Mouse (Mus musculus) liver (tissue): ENCODE results near the gene Zbtb3.
A peak's percentile ranks its signal among the peaks of the same experiment; 100 is the strongest.
"Not testable (repeated sequence)": the region's sequence is repeated elsewhere in the genome, so short reads cannot be mapped to it uniquely, and the experiment has no call there.

Experiments
- DNase-seq: peaks from one replicate; pipeline ENCODE4 v3.0.0-alpha.2; 2020; ENCODE audit warnings: mixed read lengths

Gene Zbtb3

GRCm38 (mm10) chr19:8803879-8804660 lies 1.7 kb downstream of the Zbtb3 start:
- DNase-seq: no peak

GRCm38 (mm10) chr19:8806810-8807209 lies 4.5 kb downstream of the Zbtb3 start:
- DNase-seq: no peak

GRCm38 (mm10) chr19:8815812-8816211 lies 13.5 kb downstream of the Zbtb3 start:
- DNase-seq: no peak

GRCm38 (mm10) chr19:8817001-8817400 lies 14.6 kb downstream of the Zbtb3 start:
- DNase-seq: no peak

DNA sequence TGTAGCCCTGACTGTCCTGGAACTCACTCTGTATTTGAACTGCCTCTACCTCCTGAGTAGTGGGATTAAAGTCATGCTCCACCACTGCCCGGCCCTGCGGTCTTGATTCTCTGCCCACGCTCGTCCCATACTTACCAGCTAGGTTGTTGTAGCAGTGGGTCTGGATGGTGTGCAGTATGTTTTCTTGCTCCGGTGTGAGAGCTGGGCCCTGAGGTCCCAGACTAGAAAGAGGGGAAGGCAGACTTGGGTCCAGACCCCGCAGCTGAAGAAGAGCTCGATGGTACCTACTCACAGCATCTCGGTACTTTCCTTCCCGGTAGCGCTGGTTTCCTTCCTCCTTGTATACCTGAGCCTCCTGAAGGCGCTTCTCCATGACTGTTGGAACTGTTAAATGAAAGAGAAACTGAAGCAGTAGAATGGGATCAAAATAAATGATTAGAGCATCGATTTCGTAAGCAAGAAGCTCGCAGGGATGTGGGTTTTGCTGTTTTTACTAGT lies 16.0 kb downstream of the Zbtb3 start:
- no peak for DNase-seq

DNA sequence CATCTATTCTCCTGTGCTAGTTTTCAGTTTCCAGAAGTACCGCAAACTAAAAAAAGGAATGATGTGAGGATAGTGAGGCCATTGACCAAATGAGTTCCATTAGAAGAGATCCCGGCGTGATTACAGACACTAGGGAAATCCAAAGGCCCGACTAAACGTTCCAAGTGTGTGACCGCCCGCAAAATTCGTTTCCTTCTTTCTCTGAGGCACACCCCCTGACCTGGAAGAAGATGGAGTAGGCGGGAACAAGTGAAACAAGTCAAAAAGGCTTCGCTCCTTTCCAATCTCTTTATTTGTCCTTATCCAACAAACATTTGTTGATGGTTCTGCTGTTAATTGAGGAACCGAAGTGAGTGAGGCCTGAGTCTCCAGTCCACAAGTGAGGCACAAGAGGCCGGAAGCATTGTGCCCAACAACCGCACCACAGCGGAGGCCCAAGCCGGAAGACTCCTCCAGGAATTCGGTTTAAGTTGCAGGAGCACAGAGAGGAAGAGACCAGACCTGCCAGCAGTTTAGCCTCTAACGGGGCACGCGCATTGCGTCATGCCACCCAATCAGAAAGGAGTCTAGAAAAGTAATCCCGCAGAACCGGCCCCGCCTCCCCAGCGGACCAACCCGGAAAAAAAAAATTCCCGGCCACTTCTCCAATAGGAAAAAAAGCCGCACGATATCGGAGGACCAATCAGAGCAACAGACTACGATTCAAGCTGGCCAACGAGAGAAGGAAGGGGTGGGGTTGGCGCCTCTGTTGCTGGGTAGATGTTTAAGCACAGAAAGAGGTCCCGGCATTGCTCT lies 16.6 kb downstream of the Zbtb3 start, which contains the start of gene Ttc9c:
Gene Ttc9c (minus strand): TSS at position 533 of the 795 bp plus-strand sequence.
- DNase-seq: peak; percentile 95

DNA sequence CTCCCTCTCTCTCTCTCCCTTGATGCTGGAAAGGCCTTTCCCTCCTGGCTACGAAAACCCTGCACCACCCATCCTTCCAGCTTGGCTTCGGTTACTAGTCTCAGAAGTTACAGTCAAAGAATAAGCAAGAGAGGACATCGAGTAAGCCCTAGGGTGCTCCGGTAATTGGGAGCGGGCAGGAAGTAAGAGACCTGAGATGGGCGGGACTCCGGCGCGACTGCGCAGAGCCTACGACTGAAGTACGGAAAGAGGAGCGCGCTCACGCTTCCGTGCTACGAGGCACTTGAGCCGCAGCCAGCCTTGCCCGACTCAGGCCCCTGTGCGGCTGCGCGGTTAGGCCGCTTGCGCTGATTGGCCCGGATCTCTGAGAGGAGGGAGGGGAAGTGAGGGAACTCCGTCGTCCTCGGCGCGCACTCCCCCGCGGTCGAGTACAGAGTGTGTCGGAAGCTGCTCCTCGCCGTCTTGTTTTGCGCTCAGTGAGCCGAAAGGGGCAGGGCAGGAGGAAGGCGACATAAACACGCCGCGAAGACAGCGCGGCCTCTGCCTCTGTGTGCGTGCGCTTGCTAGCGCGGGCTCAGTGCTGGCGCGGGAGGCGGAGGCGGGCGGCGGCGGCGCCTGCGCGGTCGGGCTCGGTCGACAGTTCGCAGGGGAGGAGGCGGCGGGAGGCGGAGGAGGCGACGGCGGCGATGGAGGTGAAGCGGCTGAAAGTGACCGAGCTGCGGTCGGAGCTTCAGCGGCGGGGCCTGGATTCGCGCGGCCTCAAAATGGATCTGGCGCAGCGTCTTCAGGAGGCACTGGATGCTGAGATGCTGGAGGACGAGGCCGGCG lies 17.5 kb downstream of the Zbtb3 start, which contains the start of gene Hnrnpul2:
Gene Hnrnpul2 (plus strand): TSS at position 415 of the 828 bp plus-strand sequence.
- DNase-seq: peak; percentile 97

GRCm38 (mm10) chr19:8820424-8820956 lies 18.1 kb downstream of the Zbtb3 start:
- peak; percentile 80 for DNase-seq

- DNase-seq: no peak
Observed at GRCm38 (mm10) chr19:8821146-8821545, 18.8 kb downstream of the Zbtb3 start.

DNA sequence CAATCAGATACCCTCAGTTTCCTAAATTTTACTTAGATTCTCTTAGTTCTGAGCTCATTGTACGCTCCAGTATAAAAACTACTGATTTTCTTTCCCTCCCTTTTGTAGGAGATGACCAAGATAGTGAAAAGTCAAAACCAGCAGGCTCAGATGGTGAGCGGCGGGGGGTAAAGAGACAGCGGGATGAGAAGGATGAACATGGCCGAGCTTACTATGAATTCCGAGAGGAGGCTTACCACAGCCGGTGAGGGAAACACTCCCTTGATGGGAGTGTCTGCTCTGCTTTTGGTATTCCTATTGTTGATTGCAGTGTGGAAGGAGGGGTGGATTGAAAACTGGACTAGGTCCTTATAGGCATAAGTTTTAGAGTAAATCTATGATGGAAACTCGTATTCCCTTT lies 20.3 kb downstream of the Zbtb3 start:
- DNase-seq: no peak

DNA sequence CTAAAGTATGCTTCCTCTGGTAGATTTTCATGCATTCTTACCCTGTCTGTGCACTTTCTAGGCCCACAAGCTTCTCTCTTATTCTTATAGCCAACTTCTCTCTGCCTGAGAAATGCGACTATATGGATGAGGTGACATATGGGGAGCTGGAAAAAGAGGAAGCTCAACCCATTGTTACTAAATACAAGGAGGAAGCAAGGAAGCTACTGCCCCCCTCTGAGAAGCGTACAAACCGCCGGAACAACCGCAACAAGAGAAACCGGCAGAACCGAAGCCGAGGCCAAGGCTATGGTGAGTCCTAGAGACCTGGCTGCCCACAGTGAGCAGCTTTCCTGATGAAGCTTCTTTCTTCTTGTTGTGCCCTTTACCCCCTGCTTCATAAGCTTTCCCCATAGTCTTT lies 27.3 kb downstream of the Zbtb3 start, which contains the start of gene AC129217.1:
Gene AC129217.1 (plus strand): TSS at position 114 of the 400 bp plus-strand sequence.
- no peak for DNase-seq

- DNase-seq: no peak
Observed at GRCm38 (mm10) chr19:8830664-8831063, 28.3 kb downstream of the Zbtb3 start.

- no peak for DNase-seq
Observed at GRCm38 (mm10) chr19:8831262-8831661, 28.9 kb downstream of the Zbtb3 start.

DNA sequence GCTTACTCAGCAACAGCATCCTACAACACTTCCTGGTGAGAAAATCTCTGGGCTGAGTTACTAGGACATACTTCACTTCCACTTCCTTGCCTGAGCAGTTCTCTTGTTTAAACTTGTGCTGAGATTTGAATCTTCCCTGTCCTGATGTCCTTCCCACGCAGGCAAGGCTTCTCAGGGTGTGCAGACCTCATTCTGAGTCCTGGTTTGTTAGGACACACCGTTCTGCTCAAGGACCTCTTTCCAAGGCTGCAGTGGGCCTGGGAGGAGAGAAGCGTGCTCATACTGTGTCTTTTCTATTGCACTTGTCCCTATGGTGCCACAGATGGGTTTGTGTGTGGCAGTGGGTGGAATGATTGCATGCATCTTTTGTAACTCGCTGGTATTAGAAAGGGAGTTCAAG lies 30.6 kb downstream of the Zbtb3 start:
- DNase-seq: no peak

DNA sequence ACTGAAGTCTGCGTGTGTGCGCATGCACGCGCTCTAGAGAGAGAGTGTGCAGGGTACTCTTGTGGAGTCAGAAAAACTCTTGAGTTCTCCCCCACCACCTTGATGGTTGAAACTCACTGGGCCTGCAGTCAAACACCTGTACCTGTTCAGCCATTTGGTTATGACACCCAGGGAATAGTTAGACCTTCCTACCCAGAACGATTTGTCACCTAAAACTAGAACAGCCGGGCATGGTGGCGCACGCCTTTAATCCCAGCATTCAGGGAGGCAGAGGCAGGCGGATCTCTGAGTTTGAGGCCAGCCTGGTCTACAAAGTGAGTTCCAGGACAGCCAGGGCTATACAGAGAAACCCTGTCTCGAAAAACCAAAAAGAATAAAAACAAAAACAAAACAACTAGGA lies 34.0 kb downstream of the Zbtb3 start:
- DNase-seq: not testable (repeated sequence)

GRCm38 (mm10) chr19:8837251-8837791 lies 35.0 kb downstream of the Zbtb3 start, which contains the start of gene Bscl2:
Gene Bscl2 (plus strand): TSS chr19:8837467.
- DNase-seq: peak; percentile 85

DNA sequence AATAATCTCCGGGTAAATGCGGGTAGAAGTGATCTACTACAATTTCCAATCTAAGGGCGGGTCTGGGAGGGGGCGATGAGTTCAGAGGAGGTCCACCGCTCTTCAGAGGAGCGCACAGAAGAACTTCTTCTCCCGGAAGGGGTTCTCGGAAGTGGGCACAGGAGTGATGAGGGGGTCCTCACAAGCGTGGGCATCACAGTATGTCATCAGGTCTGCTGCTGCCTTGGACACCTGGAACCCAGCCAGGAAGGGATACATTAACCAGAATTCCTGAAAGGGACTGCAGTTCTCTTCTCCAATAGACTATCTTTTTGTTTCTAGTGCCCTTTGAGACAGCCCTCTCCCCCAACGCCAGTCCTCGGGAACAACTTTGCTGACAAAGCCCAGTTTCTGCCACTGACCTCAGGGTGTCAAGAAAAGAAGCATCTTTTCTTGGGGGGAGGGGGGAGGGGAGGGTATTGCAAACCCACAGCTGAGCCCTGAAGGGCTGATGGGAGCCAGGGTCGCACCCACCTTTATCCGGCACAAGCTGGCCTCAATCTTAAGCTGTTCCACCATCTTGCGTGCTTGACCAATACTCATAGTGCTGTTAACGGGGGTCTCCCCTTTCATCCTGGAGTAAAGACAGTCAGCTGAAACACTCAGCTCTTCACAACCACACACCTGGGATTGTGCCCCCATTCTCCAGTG lies 35.8 kb downstream of the Zbtb3 start:
- peak; percentile 17 for DNase-seq

GRCm38 (mm10) chr19:8839103-8839907 lies 37.0 kb downstream of the Zbtb3 start, which contains the start of gene Gng3:
Gene Gng3 (minus strand): TSS chr19:8839194.
- DNase-seq: no peak

GRCm38 (mm10) chr19:8839908-8840791 lies 37.8 kb downstream of the Zbtb3 start:
- peak; percentile 88 for DNase-seq
